Mouse (Mus musculus) CH12.LX (cell line): Measurements from ENCODE around the gene Aagab. TPM values are rescaled to one million over a fixed set of nuclear protein-coding genes. Genes with fewer than 3 reads are reported as not detected.

Experiments
- DNase-seq: peaks from one replicate; pipeline ENCODE4 v3.0.0-alpha.2; 2013; ENCODE audit errors: extremely low read depth
- H3K27ac ChIP-seq: 2 replicates; pipeline ENCODE4 v1.5.1; 2012; ENCODE audit warnings: low read depth, mild to moderate bottlenecking, control low read depth, moderate library complexity; ENCODE audit not compliant: insufficient read depth
- H3K27me3 ChIP-seq: replicated peaks from 2 replicates; pipeline ENCODE3; 2012; ENCODE audit warnings: inconsistent platforms
- H3K36me3 ChIP-seq, 2 experiments: replicated peaks in 1 of 2; 2 replicates each; pipeline versions ENCODE3 to v1.6.1; 2012; ENCODE audit warnings: inconsistent platforms in 1 of 2, low read length in 1 of 2, mild to moderate bottlenecking in 1 of 2, mixed read lengths in 1 of 2, moderate library complexity in 1 of 2; ENCODE audit not compliant: control insufficient read depth in 1 of 2, insufficient read depth in 1 of 2
- H3K4me1 ChIP-seq, 2 experiments: 2 replicates each; pipeline ENCODE4 v1.6.1; 2012; ENCODE audit warnings: inconsistent platforms in 1 of 2, moderate library complexity in 1 of 2; ENCODE audit not compliant: insufficient read depth in 2 of 2, control insufficient read depth in 1 of 2
- H3K4me2 ChIP-seq: 2 replicates; pipeline ENCODE4 v1.6.1; 2012; ENCODE audit warnings: low read depth, mild to moderate bottlenecking, control low read depth; ENCODE audit not compliant: poor library complexity, insufficient read depth, severe bottlenecking
- H3K4me3 ChIP-seq, 3 experiments: fragments of 150-350 bp in 1 of 3; sonication (generic) in 1 of 3; replicated peaks in 1 of 3; 2 replicates each; pipeline versions ENCODE3 to v1.5.1; 2011 to 2012; ENCODE audit warnings: low read depth in 2 of 3, low read length in 2 of 3, mild to moderate bottlenecking in 2 of 3, moderate library complexity in 2 of 3, control low read depth in 1 of 3, improper control_type of control experiment in 1 of 3, inconsistent platforms in 1 of 3, mixed read lengths in 1 of 3; ENCODE audit not compliant: poor library complexity in 1 of 3
- H3K79me2 ChIP-seq: replicated peaks from 2 replicates; pipeline ENCODE4 v1.6.1; 2012; ENCODE audit warnings: mild to moderate bottlenecking, moderate library complexity; ENCODE audit not compliant: control insufficient read depth, poor library complexity, insufficient read depth, severe bottlenecking; ENCODE audit errors: extremely low read depth
- H3K9ac ChIP-seq: 2 replicates; pipeline ENCODE4 v1.6.1; 2012; ENCODE audit warnings: low read depth, mild to moderate bottlenecking, control low read depth, moderate library complexity; ENCODE audit not compliant: insufficient read depth
- H3K9me3 ChIP-seq: replicated peaks from 2 replicates; pipeline ENCODE3; 2012; ENCODE audit warnings: low read length, inconsistent platforms, mixed read lengths
- CHD1 ChIP-seq: IDR thresholded peaks from 2 replicates; pipeline ENCODE4 v1.6.1; 2012; ENCODE audit warnings: low read depth, low read length, improper control_type of control experiment, inconsistent platforms
- CTCF ChIP-seq, 2 experiments: IDR thresholded peaks in 1 of 2; conservative IDR thresholded peaks in 1 of 2; 2 replicates each; pipeline ENCODE4 v1.5.1; 2011 to 2012; ENCODE audit warnings: low read depth in 2 of 2, low read length in 2 of 2, improper control_type of control experiment in 1 of 2, inconsistent platforms in 1 of 2, mild to moderate bottlenecking in 1 of 2, moderate library complexity in 1 of 2
- ELF1 ChIP-seq: IDR thresholded peaks from 2 replicates; pipeline ENCODE4 v1.6.1; 2014; ENCODE audit warnings: low read depth, mild to moderate bottlenecking, inconsistent platforms, low read length, improper control_type of control experiment
- EP300 ChIP-seq: IDR thresholded peaks from 2 replicates; pipeline ENCODE4 v1.6.1; 2011; ENCODE audit warnings: low read length, improper control_type of control experiment
- GABPA ChIP-seq: IDR thresholded peaks from 2 replicates; pipeline ENCODE4 v1.6.1; 2012; ENCODE audit warnings: low read depth, low read length, improper control_type of control experiment, inconsistent platforms; ENCODE audit not compliant: insufficient replicate concordance
- HCFC1 ChIP-seq: IDR thresholded peaks from 2 replicates; pipeline ENCODE4 v1.6.1; 2012; ENCODE audit warnings: low read depth, mild to moderate bottlenecking, inconsistent platforms, low read length, improper control_type of control experiment
- IRF4 ChIP-seq: IDR thresholded peaks from 2 replicates; pipeline ENCODE4 v1.6.1; 2014; ENCODE audit warnings: low read depth, mild to moderate bottlenecking, inconsistent platforms, low read length, improper control_type of control experiment
- JUN ChIP-seq: IDR thresholded peaks from 2 replicates; pipeline ENCODE4 v1.6.1; 2011; ENCODE audit warnings: low read depth, mild to moderate bottlenecking, low read length, improper control_type of control experiment, moderate library complexity; ENCODE audit not compliant: insufficient read depth
- MAX ChIP-seq: IDR thresholded peaks from 2 replicates; pipeline ENCODE4 v1.6.1; 2011; ENCODE audit warnings: low read length, improper control_type of control experiment
- MAZ ChIP-seq: IDR thresholded peaks from 2 replicates; pipeline ENCODE4 v1.6.1; 2012; ENCODE audit warnings: low read depth, mild to moderate bottlenecking, inconsistent platforms, low read length, improper control_type of control experiment, moderate library complexity
- MEF2A ChIP-seq: IDR thresholded peaks from 2 replicates; pipeline ENCODE4 v1.6.1; 2014; ENCODE audit warnings: low read depth, mild to moderate bottlenecking, inconsistent platforms, low read length, improper control_type of control experiment, borderline replicate concordance
- MXI1 ChIP-seq: IDR thresholded peaks from 2 replicates; pipeline ENCODE4 v1.6.1; 2011; ENCODE audit warnings: mild to moderate bottlenecking, low read depth, low read length, improper control_type of control experiment
- NELFE ChIP-seq: IDR thresholded peaks from 2 replicates; pipeline ENCODE4 v1.6.1; 2011; ENCODE audit warnings: low read depth, low read length, improper control_type of control experiment
- NRF1 ChIP-seq: IDR thresholded peaks from 2 replicates; pipeline ENCODE4 v1.6.1; 2014; ENCODE audit warnings: low read depth, mild to moderate bottlenecking, inconsistent platforms, low read length, improper control_type of control experiment, moderate library complexity
- POLR2AphosphoS2 ChIP-seq: IDR thresholded peaks from 2 replicates; pipeline ENCODE4 v1.6.1; 2011; ENCODE audit warnings: low read depth, low read length, improper control_type of control experiment
- RCOR1 ChIP-seq: conservative IDR thresholded peaks from 2 replicates; pipeline ENCODE4 v1.6.1; 2012; ENCODE audit warnings: low read depth, mild to moderate bottlenecking, inconsistent platforms, low read length, improper control_type of control experiment
- SIN3A ChIP-seq: IDR thresholded peaks from 2 replicates; pipeline ENCODE4 v1.6.1; 2012; ENCODE audit warnings: low read length, improper control_type of control experiment, inconsistent platforms
- SMC3 ChIP-seq: IDR thresholded peaks from 2 replicates; pipeline ENCODE4 v1.6.1; 2011; ENCODE audit warnings: low read depth, low read length, improper control_type of control experiment
- TBP ChIP-seq: conservative IDR thresholded peaks from 2 replicates; pipeline ENCODE4 v1.6.1; 2011; ENCODE audit warnings: low read depth, low read length, improper control_type of control experiment
- USF2 ChIP-seq: conservative IDR thresholded peaks from 2 replicates; pipeline ENCODE4 v1.6.1; 2011; ENCODE audit warnings: low read depth, low read length, improper control_type of control experiment
- dilution Hi-C: fragments of 300-500 bp; cut with MboI; formaldehyde crosslinking; loops from 2 replicates; pipeline ENCODE4 v1.14.3; 2020; ENCODE audit warnings: low sequenced_read_pairs; ENCODE audit not compliant: extremely low pct_unique_long_range_greater_than_20kb, extremely low pct_ligation_motif_present
- in situ Hi-C: fragments of 300-500 bp; cut with MboI; formaldehyde crosslinking; loops from 3 replicates; pipeline ENCODE4 v1.14.3; 2019; ENCODE audit warnings: low sequenced_read_pairs, low pct_ligation_motif_present, low pct_unique_long_range_greater_than_20kb, mixed read lengths
- polyA plus RNA-seq: library from polyadenylated mRNA; unstranded; fragments of >175 nt; gene quantifications from 2 replicates; pipeline ENCODE4 v1.2.1, GENCODE M21; 2012; ENCODE audit warnings: low read depth; ENCODE audit not compliant: insufficient read length
- total RNA-seq, 2 experiments: library from RNA; depleted of rRNA; stranded (reverse); fragments of 300-350 nt in 1 of 2; fragments of >200 nt in 1 of 2; gene quantifications; 2 replicates each; pipeline ENCODE4 v1.2.3; 2012 to 2014

The Aagab gene
- total and polyA plus RNA-seq, 3 experiments: 14.5 to 27.8 (median 14.5) TPM

DNA sequence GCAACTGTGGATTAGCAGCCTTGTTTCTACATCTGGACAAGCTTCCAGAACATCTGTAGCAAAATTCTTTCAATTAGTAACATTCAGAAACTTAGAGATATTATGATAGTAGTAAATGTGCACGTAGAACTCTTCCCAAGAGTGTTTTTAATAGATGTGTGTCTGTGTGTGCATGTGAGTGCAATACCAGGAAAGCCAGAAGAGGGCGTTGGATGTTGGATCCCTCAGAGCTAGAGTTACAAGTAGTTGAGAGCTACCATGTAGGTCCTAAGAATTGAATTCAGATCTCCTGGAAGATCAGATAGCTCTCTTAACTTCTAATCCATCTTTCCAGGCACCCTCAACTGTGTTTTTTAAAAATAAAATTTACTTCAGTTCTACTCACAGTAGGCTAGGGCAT lies 4.1 kb downstream of the Aagab start:
- dilution Hi-C loops: no loop called here
- in situ Hi-C loops: no loop called here

GRCm38 (mm10) chr9:63608006-63608405 lies 5.5 kb downstream of the Aagab start:
- Histone ChIP-seq H3K4me3 (no peak overlapping the region), H3K36me3 (peaks cover 0 to 53% of the 10 kb centered on the region in 2 experiments), H3K9ac (no peak overlapping the region), H3K27me3 (no peaks in the 10 kb centered on the region), H3K4me1 (peaks cover 6 to 56% of the 10 kb centered on the region in 2 experiments), H3K27ac (no peak overlapping the region), H3K9me3 (peaks cover 4% of the 10 kb centered on the region), H3K4me2 (no peak overlapping the region), H3K79me2 (peaks cover 24% of the 10 kb centered on the region)
- in situ Hi-C loops (no loop called here), dilution Hi-C loops (no loop called here)
- TF ChIP-seq POLR2AphosphoS2: no peak
- TF ChIP-seq MXI1: no peak
- no peak for TF ChIP-seq JUN
- TF ChIP-seq MEF2A: no peak
- TF ChIP-seq IRF4: no peak
- TF ChIP-seq GABPA: no peak
- TF ChIP-seq SIN3A: no peak
- TF ChIP-seq RCOR1: no peak
- no peak for TF ChIP-seq ELF1
- TF ChIP-seq TBP: no peak
- TF ChIP-seq EP300: no peak
- no peak for TF ChIP-seq USF2
- no peak for TF ChIP-seq NELFE
- no peak for TF ChIP-seq HCFC1
- TF ChIP-seq CHD1: no peak
- TF ChIP-seq MAX: no peak
- no peak for TF ChIP-seq MAZ
- TF ChIP-seq NRF1: no peak
- no peak for DNase-seq

More for the DNA sequence above, 4.1 kb downstream of the Aagab start:
- H3K9me3 ChIP-seq: peaks cover 4% of the 10 kb centered on the region
- H3K79me2 ChIP-seq: peaks cover 27% of the 10 kb centered on the region
- no peaks in the 10 kb centered on the region for H3K27me3 ChIP-seq
- no peak overlapping the region for H3K9ac ChIP-seq
- peak; percentile 4; the same call in 1 of the 2 replicates for TF ChIP-seq SMC3
- TF ChIP-seq POLR2AphosphoS2: no peak
- peak; percentile 13 to 36; a peak in 3 of 4 replicates for TF ChIP-seq CTCF (conservative IDR thresholded peaks at IDR 0.05 in 1 of 2, IDR thresholded peaks at IDR 0.05 in 1 of 2; ENCODE audit: low read depth in 2 of 2, low read length in 2 of 2)
- H3K27ac ChIP-seq: no peak overlapping the region
- H3K4me2 ChIP-seq: no peak overlapping the region
- no peak for DNase-seq
- H3K4me1 ChIP-seq: peaks cover 6 to 46% of the 10 kb centered on the region in 2 experiments
- H3K4me3 ChIP-seq: no peak overlapping the region
- peaks cover 0 to 42% of the 10 kb centered on the region in 2 experiments for H3K36me3 ChIP-seq
